Mouse (Mus musculus): ENCODE results near the gene Zcchc17.

Zcchc17 gene

GRCm38 (mm10) chr4:130282856-130283255 is 76.9 kb downstream of the Zcchc17 start:
- no peak for DNase-seq (ENCODE audit: low spot score)

GRCm38 (mm10) chr4:130279105-130279504 is 80.6 kb downstream of the Zcchc17 start, which contains the start of gene Serinc2:
Serinc2 (minus strand) TSS chr4:130279205.
- DNase-seq (ENCODE audit: low spot score): no peak

- no peak for DNase-seq (ENCODE audit: low spot score)
Observed at GRCm38 (mm10) chr4:130276573-130277176, 83.1 kb downstream of the Zcchc17 start.

GRCm38 (mm10) chr4:130275823-130276105 is 84.0 kb downstream of the Zcchc17 start:
- no peak for DNase-seq (ENCODE audit: low spot score)

- DNase-seq (ENCODE audit: low spot score): no peak
Observed at GRCm38 (mm10) chr4:130275016-130275822, 84.5 kb downstream of the Zcchc17 start.

GRCm38 (mm10) chr4:130274346-130275015 is 85.3 kb downstream of the Zcchc17 start:
- DNase-seq (ENCODE audit: low spot score): no peak

GRCm38 (mm10) chr4:130273698-130274345 is 85.9 kb downstream of the Zcchc17 start:
- DNase-seq (ENCODE audit: low spot score): no peak

- DNase-seq (ENCODE audit: low spot score): no peak
Observed at GRCm38 (mm10) chr4:130270611-130271347, 89.0 kb downstream of the Zcchc17 start.

- DNase-seq (ENCODE audit: low spot score): no peak
Observed at GRCm38 (mm10) chr4:130270089-130270488, 89.7 kb downstream of the Zcchc17 start.

- no peak for DNase-seq (ENCODE audit: low spot score)
Observed at GRCm38 (mm10) chr4:130268736-130269135, 91.0 kb downstream of the Zcchc17 start.

- peak; percentile 15 for DNase-seq (ENCODE audit: low spot score)
Observed at GRCm38 (mm10) chr4:130267069-130267468, 92.7 kb downstream of the Zcchc17 start.

- no peak for DNase-seq (ENCODE audit: low spot score)
Observed at GRCm38 (mm10) chr4:130266601-130267000, 93.1 kb downstream of the Zcchc17 start.
